Mouse (Mus musculus): Measurements from ENCODE around the gene Th. TPM values are rescaled to one million over a fixed set of nuclear protein-coding genes. Genes with fewer than 3 reads are reported as not detected.
A peak's percentile ranks its signal among the peaks of the same experiment; 100 is the strongest.

The Th gene
- 4.2 and 4.9 TPM in 2 replicates for polyA plus RNA-seq (2015; fragmentation: Nextera tagmentation; extraction: Ambion mirVana)

- no peaks in the 10 kb centered on the region for H3K9me3 ChIP-seq
- H3K9ac ChIP-seq (replicated peaks) = no peak within 1 kb of the TSS
- H3K4me3 ChIP-seq = no peak within 1 kb of the TSS
- WGBS = 83% methylated on average over 3 of the region's 3 CpGs
- no peaks in the 10 kb centered on the region for H3K36me3 ChIP-seq
- ATAC-seq (replicated peaks) = no peak
- H3K4me2 ChIP-seq (replicated peaks) = no peak within 1 kb of the TSS
- H3K4me1 ChIP-seq = no peaks in the 10 kb centered on the region
- no peaks in the 10 kb centered on the region for H3K27me3 ChIP-seq
- H3K27ac ChIP-seq (replicated peaks) = no peak within 1 kb of the TSS
These were observed at the start of gene Th for GRCm38 (mm10) chr7:142931028-142931427. Gene Th (minus strand): TSS chr7:142931128.

- Histone ChIP-seq H3K4me1 (peaks cover 27% of the 10 kb centered on the region), H3K9me3 (no peaks in the 10 kb centered on the region), H3K4me2 (replicated peaks) (peak within 1 kb of the TSS; percentile 96), H3K4me3 (peak within 1 kb of the TSS; percentile 51), H3K36me3 (no peaks in the 10 kb centered on the region), H3K27me3 (peaks cover 72% of the 10 kb centered on the region), H3K9ac (replicated peaks) (peak within 1 kb of the TSS; percentile 33), H3K27ac (replicated peaks) (no peak within 1 kb of the TSS)
- under 1% methylated on average over 49 of the region's 51 CpGs for WGBS
- ATAC-seq (replicated peaks) = peak; percentile 45
These were observed 38.0 kb upstream of the Th start, which contains the start of gene Ascl2 for GRCm38 (mm10) chr7:142968809-142969511. Gene Ascl2 (minus strand): TSS chr7:142969264.

- peak overlapping the region; percentile 96 for H3K4me2 ChIP-seq (replicated peaks)
- peak overlapping the region; percentile 33 for H3K9ac ChIP-seq (replicated peaks)
- H3K9me3 ChIP-seq = no peaks in the 10 kb centered on the region
- peak; percentile 88 for ATAC-seq (replicated peaks)
- H3K36me3 ChIP-seq = no peaks in the 10 kb centered on the region
- H3K27me3 ChIP-seq = peaks cover 72% of the 10 kb centered on the region
- H3K27ac ChIP-seq (replicated peaks) = no peak overlapping the region
- under 1% methylated on average over 89 of the region's 90 CpGs for WGBS
- H3K4me1 ChIP-seq = peaks cover 27% of the 10 kb centered on the region
- H3K4me3 ChIP-seq = peak overlapping the region; percentile 51
These were observed 37.2 kb upstream of the Th start for GRCm38 (mm10) chr7:142967884-142968808.

- peaks cover 71% of the 10 kb centered on the region for H3K27me3 ChIP-seq
- WGBS = under 1% methylated on average over 36 of the region's 36 CpGs
- peak overlapping the region; percentile 33; the same call in 1 of the 2 replicates for H3K9ac ChIP-seq (replicated peaks)
- ATAC-seq (replicated peaks) = peak; percentile 37
- H3K36me3 ChIP-seq = no peaks in the 10 kb centered on the region
- peak overlapping the region; percentile 96 for H3K4me2 ChIP-seq (replicated peaks)
- peaks cover 27% of the 10 kb centered on the region for H3K4me1 ChIP-seq
- no peaks in the 10 kb centered on the region for H3K9me3 ChIP-seq
- no peak overlapping the region for H3K27ac ChIP-seq (replicated peaks)
- H3K4me3 ChIP-seq = peak overlapping the region; percentile 51
These were observed 36.5 kb upstream of the Th start for GRCm38 (mm10) chr7:142967414-142967883.

- H3K4me1 ChIP-seq = no peaks in the 10 kb centered on the region
- H3K4me2 ChIP-seq (replicated peaks) = no peak overlapping the region
- ATAC-seq (replicated peaks) = no peak
- H3K27me3 ChIP-seq = 0 out of 2 replicates have a peak, but pooled peaks cover 4% of the 10 kb centered on the region
- H3K27ac ChIP-seq (replicated peaks) = no peak overlapping the region
- H3K9me3 ChIP-seq = no peaks in the 10 kb centered on the region
- no peak overlapping the region for H3K9ac ChIP-seq (replicated peaks)
- no peak overlapping the region for H3K4me3 ChIP-seq
- no peaks in the 10 kb centered on the region for H3K36me3 ChIP-seq
- WGBS = 70% methylated on average over 4 of the region's 4 CpGs
These were observed 28.8 kb upstream of the Th start for GRCm38 (mm10) chr7:142959752-142960151.

GRCm38 (mm10) chr7:142958817-142959216 lies 27.9 kb upstream of the Th start:
- WGBS = 90% methylated on average over 1 of the region's 1 CpGs
- ATAC-seq (replicated peaks) = no peak
- no peak overlapping the region for H3K4me2 ChIP-seq (replicated peaks)
- no peaks in the 10 kb centered on the region for H3K27me3 ChIP-seq
- H3K36me3 ChIP-seq = no peaks in the 10 kb centered on the region
- no peak overlapping the region for H3K4me3 ChIP-seq
- no peaks in the 10 kb centered on the region for H3K9me3 ChIP-seq
- no peak overlapping the region for H3K27ac ChIP-seq (replicated peaks)
- H3K9ac ChIP-seq (replicated peaks) = no peak overlapping the region
- no peaks in the 10 kb centered on the region for H3K4me1 ChIP-seq

GRCm38 (mm10) chr7:142956018-142956417 lies 25.1 kb upstream of the Th start:
- H3K4me2 ChIP-seq (replicated peaks) = no peak overlapping the region
- no peak overlapping the region for H3K4me3 ChIP-seq
- no peak for ATAC-seq (replicated peaks)
- H3K9me3 ChIP-seq = no peaks in the 10 kb centered on the region
- H3K27ac ChIP-seq (replicated peaks) = no peak overlapping the region
- 92% methylated on average over 2 of the region's 2 CpGs for WGBS
- H3K9ac ChIP-seq (replicated peaks) = no peak overlapping the region
- no peaks in the 10 kb centered on the region for H3K27me3 ChIP-seq
- H3K36me3 ChIP-seq = no peaks in the 10 kb centered on the region
- no peaks in the 10 kb centered on the region for H3K4me1 ChIP-seq

- 0% methylated on average over 1 of the region's 1 CpGs for WGBS
- Histone ChIP-seq H3K27me3 (no peaks in the 10 kb centered on the region), H3K4me1 (no peaks in the 10 kb centered on the region), H3K9ac (replicated peaks) (no peak overlapping the region), H3K27ac (replicated peaks) (no peak overlapping the region), H3K4me2 (replicated peaks) (no peak overlapping the region), H3K36me3 (no peaks in the 10 kb centered on the region), H3K9me3 (no peaks in the 10 kb centered on the region), H3K4me3 (no peak overlapping the region)
- no peak for ATAC-seq (replicated peaks)
These were observed 18.6 kb upstream of the Th start for GRCm38 (mm10) chr7:142949568-142949967.

- no peak for ATAC-seq (replicated peaks)
- Histone ChIP-seq H3K27me3 (no peaks in the 10 kb centered on the region), H3K4me3 (no peak overlapping the region), H3K27ac (replicated peaks) (no peak overlapping the region), H3K36me3 (no peaks in the 10 kb centered on the region), H3K9ac (replicated peaks) (no peak overlapping the region), H3K4me2 (replicated peaks) (no peak overlapping the region), H3K9me3 (no peaks in the 10 kb centered on the region), H3K4me1 (no peaks in the 10 kb centered on the region)
These were observed 6.7 kb upstream of the Th start for GRCm38 (mm10) chr7:142937631-142938030.

- Histone ChIP-seq H3K9me3 (no peaks in the 10 kb centered on the region), H3K4me3 (no peak overlapping the region), H3K27ac (replicated peaks) (no peak overlapping the region), H3K9ac (replicated peaks) (no peak overlapping the region), H3K4me2 (replicated peaks) (no peak overlapping the region), H3K4me1 (no peaks in the 10 kb centered on the region), H3K27me3 (no peaks in the 10 kb centered on the region), H3K36me3 (no peaks in the 10 kb centered on the region)
- 88% methylated on average over 14 of the region's 14 CpGs for WGBS
- ATAC-seq (replicated peaks) = no peak
These were observed 4.8 kb upstream of the Th start for GRCm38 (mm10) chr7:142935708-142936107.

- H3K4me1 ChIP-seq = no peaks in the 10 kb centered on the region
- no peak overlapping the region for H3K27ac ChIP-seq (replicated peaks)
- WGBS = 64% methylated on average over 3 of the region's 3 CpGs
These were observed 1.5 kb upstream of the Th start for GRCm38 (mm10) chr7:142932469-142932868.

GRCm38 (mm10) chr7:142929516-142929915 lies 1.4 kb downstream of the Th start:
- Histone ChIP-seq H3K27me3 (no peaks in the 10 kb centered on the region), H3K4me2 (replicated peaks) (no peak overlapping the region), H3K4me3 (no peak overlapping the region), H3K4me1 (no peaks in the 10 kb centered on the region), H3K27ac (replicated peaks) (no peak overlapping the region), H3K9ac (replicated peaks) (no peak overlapping the region), H3K9me3 (no peaks in the 10 kb centered on the region), H3K36me3 (no peaks in the 10 kb centered on the region)
- no peak for ATAC-seq (replicated peaks)
- WGBS = 86% methylated on average over 2 of the region's 2 CpGs

More at GRCm38 (mm10) chr7:142932469-142932868, 1.5 kb upstream of the Th start:
- H3K36me3 ChIP-seq = no peaks in the 10 kb centered on the region
- no peak overlapping the region for H3K9ac ChIP-seq (replicated peaks)
- no peak overlapping the region for H3K4me3 ChIP-seq
- no peaks in the 10 kb centered on the region for H3K27me3 ChIP-seq
- H3K4me2 ChIP-seq (replicated peaks) = no peak overlapping the region
- H3K9me3 ChIP-seq = no peaks in the 10 kb centered on the region
- no peak for ATAC-seq (replicated peaks)

Data from forebrain, embryonic 15.5 days (tissue).